In the genomic region with DNA sequence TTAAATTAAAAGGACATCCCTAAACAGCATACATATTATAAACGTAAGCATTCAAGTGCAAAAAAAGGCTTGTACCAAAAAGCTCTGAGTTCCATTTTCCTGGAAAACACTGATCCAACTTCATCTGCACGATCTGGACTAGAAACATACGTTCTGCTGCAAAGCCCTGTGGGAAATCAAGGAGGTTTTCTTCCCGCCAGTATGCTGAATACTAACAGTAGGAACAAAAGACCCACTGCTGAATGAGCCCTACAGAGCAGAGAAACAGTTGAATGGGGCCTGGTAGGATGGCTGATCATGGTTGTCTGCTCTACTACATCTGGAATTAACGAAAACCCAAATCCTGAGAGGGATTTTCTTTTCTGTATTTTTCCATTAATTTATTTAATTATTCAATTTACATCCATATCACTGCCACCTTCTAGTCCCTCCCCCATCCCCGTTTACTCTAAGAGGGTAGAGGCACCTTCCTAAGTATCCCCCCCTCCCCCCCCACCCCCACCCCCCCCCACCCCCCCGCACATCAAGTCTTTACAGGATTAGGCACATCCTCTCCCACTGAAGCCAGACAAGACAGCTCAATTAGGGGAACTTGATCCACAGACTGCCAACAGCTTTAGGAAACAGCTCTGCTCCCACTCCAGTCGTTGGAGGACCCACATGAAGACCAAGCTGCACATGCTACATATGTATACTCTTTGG, we compare ENCODE assay signal across 24 mouse cellular contexts.
DNase-seq lines count a peak whose midpoint lies in the region; ATAC-seq and TF ChIP-seq lines count a peak whose summit lies in the region.
"Had no signal": no experiment of that assay in that cellular context is flagged by ENCODE, and none has a peak within 500 bp of the region (broad histone marks: within the 10 kb centered on the region; RNA-seq: fewer than 3 reads in every experiment).

No protein-coding gene starts in this region.

- TF ChIP-seq POLR2A in brain, embryonic 14.5 days (IDR thresholded peaks at IDR 0.05; ENCODE audit: borderline replicate concordance, extremely low read depth, insufficient read depth, insufficient read length, poor library complexity, severe bottlenecking): no peak

- peak; percentile 6 for DNase-seq in embryonic facial prominence, embryonic 11.5 days (ENCODE audit: low spot score)
- DNase-seq in embryonic facial prominence, embryonic 10.5 days (ENCODE audit: low spot score): no peak
- no peak for DNase-seq in hindbrain, postnatal 0 days (ENCODE audit: low spot score)
- DNase-seq in brain, embryonic 14.5 days (ENCODE audit: low read depth): peak; percentile 46
- no peak for DNase-seq in spleen, adult 12 weeks (ENCODE audit: low spot score)
- DNase-seq: adrenal gland, adult 8-10 months; adrenal gland, postnatal 25 days; cerebellum, adult 18-20 months; cerebellum, adult 9-10 months; cerebellum, postnatal 14 days; forebrain, postnatal 0 days; gastrocnemius, adult 2 months; gastrocnemius, postnatal 14 days; heart, adult 11 months; heart, postnatal 36 days had no signal

- 56% methylated on average over 7 of the region's 8 CpGs for WGBS in embryonic facial prominence, embryonic 11.5 days
- 52% methylated on average over 8 of the region's 8 CpGs for WGBS in embryonic facial prominence, embryonic 10.5 days
- WGBS in hindbrain, embryonic 13.5 days: 55% methylated on average over 7 of the region's 8 CpGs
- WGBS in hindbrain, postnatal 0 days: 43% methylated on average over 7 of the region's 8 CpGs
- WGBS in midbrain, embryonic 13.5 days: 26% methylated on average over 7 of the region's 8 CpGs

- no peak for ATAC-seq in embryonic facial prominence, embryonic 11.5 days (replicated peaks; ENCODE audit: insufficient number of reproducible peaks, low FRiP score, low TSS enrichment, low read depth)
- ATAC-seq in hindbrain, embryonic 13.5 days (ENCODE audit: low FRiP score): peak; percentile 39; the same call in 1 of the 2 replicates
- no peak for ATAC-seq in hindbrain, postnatal 0 days
- peak; percentile 45; the same call in 1 of the 2 replicates for ATAC-seq in midbrain, embryonic 13.5 days
- no peak for ATAC-seq in monocyte, adult 5-6 weeks (replicated peaks; ENCODE audit: insufficient number of reproducible peaks, low FRiP score, low TSS enrichment, poor library complexity, severe bottlenecking)
- ATAC-seq: activated CD4-positive, CD25-positive, alpha-beta regulatory T cell, adult 4 months; forebrain, postnatal 0 days had no signal

- no peaks in the 10 kb centered on the region for H3K9me3 ChIP-seq in embryonic facial prominence, embryonic 11.5 days (replicated peaks; ENCODE audit: control insufficient read depth, low read length)
- no peaks in the 10 kb centered on the region for H3K9me3 ChIP-seq in embryonic facial prominence, embryonic 10.5 days
- H3K9me3 ChIP-seq in hindbrain, embryonic 13.5 days: no peaks in the 10 kb centered on the region
- H3K9me3 ChIP-seq in hindbrain, postnatal 0 days (ENCODE audit: low read length): no peaks in the 10 kb centered on the region
- no peaks in the 10 kb centered on the region for H3K9me3 ChIP-seq in midbrain, embryonic 13.5 days
- H3K9me3 ChIP-seq: embryonic facial prominence, embryonic 13.5 days; forebrain, embryonic 12.5 days; hindbrain, embryonic 10.5 days had no signal

- H3K4me3 ChIP-seq in embryonic facial prominence, embryonic 11.5 days (ENCODE audit: low read depth, low read length): no peak overlapping the region
- no peak overlapping the region for H3K4me3 ChIP-seq in embryonic facial prominence, embryonic 10.5 days
- H3K4me3 ChIP-seq in hindbrain, embryonic 13.5 days: no peak overlapping the region
- no peak overlapping the region for H3K4me3 ChIP-seq in hindbrain, postnatal 0 days (ENCODE audit: low read length)
- no peak overlapping the region for H3K4me3 ChIP-seq in midbrain, embryonic 13.5 days (replicated peaks)
- H3K4me3 ChIP-seq: embryonic facial prominence, embryonic 13.5 days; forebrain, embryonic 12.5 days; gastrocnemius, adult 2 months; hindbrain, embryonic 10.5 days had no signal

- H3K9ac ChIP-seq in embryonic facial prominence, embryonic 11.5 days (replicated peaks; ENCODE audit: low read length): no peak overlapping the region
- no peak overlapping the region for H3K9ac ChIP-seq in hindbrain, embryonic 13.5 days
- no peak overlapping the region for H3K9ac ChIP-seq in hindbrain, postnatal 0 days (replicated peaks; ENCODE audit: low read length)
- H3K9ac ChIP-seq in midbrain, embryonic 13.5 days (replicated peaks): no peak overlapping the region
- H3K9ac ChIP-seq: embryonic facial prominence, embryonic 13.5 days; forebrain, embryonic 12.5 days; forebrain, postnatal 0 days; hindbrain, embryonic 14.5 days had no signal

- H3K36me3 ChIP-seq in embryonic facial prominence, embryonic 11.5 days (replicated peaks; ENCODE audit: control insufficient read depth, insufficient read depth, low read depth, low read length): no peaks in the 10 kb centered on the region
- H3K36me3 ChIP-seq in embryonic facial prominence, embryonic 10.5 days (replicated peaks): no peaks in the 10 kb centered on the region
- H3K36me3 ChIP-seq in hindbrain, embryonic 13.5 days: no peaks in the 10 kb centered on the region
- H3K36me3 ChIP-seq in hindbrain, postnatal 0 days (ENCODE audit: insufficient read depth, low read length): no peaks in the 10 kb centered on the region
- H3K36me3 ChIP-seq in midbrain, embryonic 13.5 days: no peaks in the 10 kb centered on the region
- H3K36me3 ChIP-seq: embryonic facial prominence, embryonic 13.5 days; forebrain, embryonic 12.5 days; hindbrain, embryonic 10.5 days had no signal

- TF ChIP-seq CTCF in hindbrain, postnatal 0 days (IDR thresholded peaks at IDR 0.05; ENCODE audit: low read depth): no peak
- no peak for TF ChIP-seq CTCF in brain, embryonic 14.5 days (IDR thresholded peaks at IDR 0.05; ENCODE audit: borderline replicate concordance, extremely low read depth, insufficient read depth, insufficient read length)

- no peak overlapping the region for H3K4me2 ChIP-seq in embryonic facial prominence, embryonic 11.5 days (ENCODE audit: low read depth, low read length)
- no peak overlapping the region for H3K4me2 ChIP-seq in hindbrain, embryonic 13.5 days
- H3K4me2 ChIP-seq in hindbrain, postnatal 0 days (ENCODE audit: low read depth, low read length): no peak overlapping the region
- H3K4me2 ChIP-seq in midbrain, embryonic 13.5 days (replicated peaks): no peak overlapping the region
- H3K4me2 ChIP-seq: embryonic facial prominence, embryonic 13.5 days; forebrain, embryonic 12.5 days; heart, embryonic 11.5 days; hindbrain, embryonic 14.5 days had no signal

- no peak overlapping the region for H3K27ac ChIP-seq in embryonic facial prominence, embryonic 11.5 days (replicated peaks; ENCODE audit: low read depth, low read length)
- no peak overlapping the region for H3K27ac ChIP-seq in embryonic facial prominence, embryonic 10.5 days (replicated peaks)
- H3K27ac ChIP-seq in hindbrain, embryonic 13.5 days: no peak overlapping the region
- no peak overlapping the region for H3K27ac ChIP-seq in hindbrain, postnatal 0 days
- no peak overlapping the region for H3K27ac ChIP-seq in midbrain, embryonic 13.5 days
- H3K27ac ChIP-seq: embryonic facial prominence, embryonic 13.5 days; forebrain, embryonic 12.5 days; gastrocnemius, adult 2 months; hindbrain, embryonic 10.5 days; hindbrain, embryonic 14.5 days had no signal

- H3K27me3 ChIP-seq in embryonic facial prominence, embryonic 11.5 days (ENCODE audit: control insufficient read depth, insufficient read depth, low read length): no peaks in the 10 kb centered on the region
- no peaks in the 10 kb centered on the region for H3K27me3 ChIP-seq in embryonic facial prominence, embryonic 10.5 days (replicated peaks; ENCODE audit: low read depth, poor library complexity, severe bottlenecking)
- no peaks in the 10 kb centered on the region for H3K27me3 ChIP-seq in hindbrain, embryonic 13.5 days
- H3K27me3 ChIP-seq in hindbrain, postnatal 0 days (ENCODE audit: insufficient read depth, low read length): no peaks in the 10 kb centered on the region
- no peaks in the 10 kb centered on the region for H3K27me3 ChIP-seq in midbrain, embryonic 13.5 days
- H3K27me3 ChIP-seq: embryonic facial prominence, embryonic 13.5 days; forebrain, embryonic 12.5 days had no signal

- H3K4me1 ChIP-seq in embryonic facial prominence, embryonic 11.5 days (ENCODE audit: control insufficient read depth, insufficient read depth, low read length): no peaks in the 10 kb centered on the region
- H3K4me1 ChIP-seq in embryonic facial prominence, embryonic 10.5 days: no peaks in the 10 kb centered on the region
- H3K4me1 ChIP-seq in hindbrain, embryonic 13.5 days (replicated peaks): 0 out of 2 replicates have a peak, but pooled peaks cover 3% of the 10 kb centered on the region
- no peaks in the 10 kb centered on the region for H3K4me1 ChIP-seq in hindbrain, postnatal 0 days (ENCODE audit: insufficient read depth, low read length)
- H3K4me1 ChIP-seq in midbrain, embryonic 13.5 days (replicated peaks): no peaks in the 10 kb centered on the region
- H3K4me1 ChIP-seq: embryonic facial prominence, embryonic 13.5 days; hindbrain, embryonic 10.5 days had no signal

Comparison
In these comparisons a context has a peak if more than half of its experiments do, and no peak if none do; other contexts are left out.
1. ATAC-seq: peak in hindbrain, embryonic 13.5 days (single experiment) and midbrain, embryonic 13.5 days (single experiment); none in embryonic facial prominence, embryonic 11.5 days (single experiment), hindbrain, postnatal 0 days (single experiment) and monocyte, adult 5-6 weeks (single experiment).
2. DNase-seq: peak in embryonic facial prominence, embryonic 11.5 days (single experiment) and brain, embryonic 14.5 days (single experiment); none in embryonic facial prominence, embryonic 10.5 days (single experiment), hindbrain, postnatal 0 days (single experiment) and spleen, adult 12 weeks (single experiment).